Mouse (Mus musculus) urinary bladder, postnatal 4 days (tissue): ENCODE results near the gene Wfdc17.

Experiments used
- DNase-seq, 2 experiments: peaks; one replicate each; pipeline ENCODE4 v3.0.0; 2021 to 2022; ENCODE audit warnings: low spot score in 2 of 2

Wfdc17 gene

GRCm38 (mm10) chr11:83703705-83704104 is at the start of gene Wfdc17:
Gene Wfdc17, plus strand, starts transcription at chr11:83703991.
- no peak for DNase-seq

GRCm38 (mm10) chr11:83654606-83655005 is 49.2 kb upstream of the Wfdc17 start:
- no peak for DNase-seq

GRCm38 (mm10) chr11:83657508-83657907 is 46.3 kb upstream of the Wfdc17 start:
- DNase-seq: no peak

GRCm38 (mm10) chr11:83658797-83659196 is 45.0 kb upstream of the Wfdc17 start:
- DNase-seq: no peak

- no peak for DNase-seq
Measured at GRCm38 (mm10) chr11:83662204-83662603, 41.6 kb upstream of the Wfdc17 start, which contains the start of gene Ccl4. Gene Ccl4, plus strand, starts transcription at chr11:83662584.

GRCm38 (mm10) chr11:83663532-83663931 is 40.3 kb upstream of the Wfdc17 start:
- no peak for DNase-seq

GRCm38 (mm10) chr11:83671743-83672142 is 32.0 kb upstream of the Wfdc17 start:
- no peak for DNase-seq

GRCm38 (mm10) chr11:83675665-83676064 is 28.1 kb upstream of the Wfdc17 start:
- no peak for DNase-seq

- no peak for DNase-seq
Measured at GRCm38 (mm10) chr11:83689918-83690317, 13.9 kb upstream of the Wfdc17 start.

- no peak for DNase-seq
Measured at GRCm38 (mm10) chr11:83692008-83692407, 11.8 kb upstream of the Wfdc17 start.

GRCm38 (mm10) chr11:83708715-83709114 is 4.9 kb downstream of the Wfdc17 start, which contains the start of gene Wfdc18:
Gene Wfdc18, plus strand, starts transcription at chr11:83709015.
- DNase-seq: no peak

GRCm38 (mm10) chr11:83709683-83710082 is 5.9 kb downstream of the Wfdc17 start:
- DNase-seq: no peak

GRCm38 (mm10) chr11:83712671-83713070 is 8.9 kb downstream of the Wfdc17 start:
- DNase-seq: no peak

- no peak for DNase-seq
Measured at GRCm38 (mm10) chr11:83713925-83714324, 10.1 kb downstream of the Wfdc17 start.

- DNase-seq: no peak
Measured at GRCm38 (mm10) chr11:83717042-83717665, 13.4 kb downstream of the Wfdc17 start.

GRCm38 (mm10) chr11:83720766-83721165 is 17.0 kb downstream of the Wfdc17 start:
- DNase-seq: no peak

- DNase-seq: no peak
Measured at GRCm38 (mm10) chr11:83728757-83729432, 25.1 kb downstream of the Wfdc17 start.

GRCm38 (mm10) chr11:83731116-83731515 is 27.3 kb downstream of the Wfdc17 start:
- DNase-seq: no peak

- no peak for DNase-seq
Measured at GRCm38 (mm10) chr11:83733071-83733640, 29.4 kb downstream of the Wfdc17 start.

- no peak for DNase-seq
Measured at GRCm38 (mm10) chr11:83734215-83734614, 30.4 kb downstream of the Wfdc17 start.

GRCm38 (mm10) chr11:83735881-83736280 is 32.1 kb downstream of the Wfdc17 start:
- DNase-seq: no peak

- DNase-seq: no peak
Measured at GRCm38 (mm10) chr11:83737109-83737558, 33.3 kb downstream of the Wfdc17 start.

GRCm38 (mm10) chr11:83739241-83739640 is 35.5 kb downstream of the Wfdc17 start:
- DNase-seq: peak; percentile 39 to 83
